Mouse (Mus musculus) liver, postnatal 0 days (tissue): ENCODE results near the gene Isyna1. TPM values are rescaled to one million over a fixed set of nuclear protein-coding genes. Genes with fewer than 3 reads are reported as not detected.

Experiments used
- ATAC-seq: fragments of 200-750 bp; cut with Nextera tagmentation; 2 replicates; pipeline ENCODE4 v1.8.0; 2017; ENCODE audit warnings: mild to moderate bottlenecking, moderate library complexity
- DNase-seq: peaks from one replicate; pipeline ENCODE4 v3.0.0-alpha.2; 2016
- H3K27ac ChIP-seq: fragments of 300-500 bp; sonication (generic); 2 replicates; pipeline ENCODE4 v1.5.1; 2014; ENCODE audit warnings: antibody characterized with exemption, moderate library complexity, mild to moderate bottlenecking, low read depth
- H3K27me3 ChIP-seq: fragments of 300-500 bp; sonication (generic); 2 replicates; pipeline ENCODE4 v1.6.1; 2014; ENCODE audit warnings: low read length, control low read depth, mixed read lengths; ENCODE audit not compliant: insufficient read depth
- H3K36me3 ChIP-seq: fragments of 300-500 bp; sonication (generic); replicated peaks from 2 replicates; pipeline ENCODE4 v1.6.1; 2014; ENCODE audit warnings: mild to moderate bottlenecking, control low read depth, low read length, moderate library complexity, mixed read lengths; ENCODE audit not compliant: insufficient read depth
- H3K4me1 ChIP-seq: fragments of 300-500 bp; sonication (generic); 2 replicates; pipeline ENCODE4 v1.6.1; 2014; ENCODE audit warnings: antibody characterized with exemption, mild to moderate bottlenecking, control low read depth; ENCODE audit not compliant: insufficient read depth
- H3K4me2 ChIP-seq: fragments of 300-500 bp; sonication (generic); 2 replicates; pipeline ENCODE4 v1.6.1; 2014; ENCODE audit warnings: low read depth, mild to moderate bottlenecking, low read length, moderate library complexity, mixed read lengths
- H3K4me3 ChIP-seq: fragments of 300-500 bp; sonication (generic); 2 replicates; pipeline ENCODE4 v1.5.1; 2014; ENCODE audit warnings: low read depth, low read length
- H3K9ac ChIP-seq: fragments of 300-500 bp; sonication (generic); replicated peaks from 2 replicates; pipeline ENCODE4 v1.6.1; 2014; ENCODE audit warnings: mild to moderate bottlenecking, moderate library complexity
- H3K9me3 ChIP-seq: fragments of 300-500 bp; sonication (generic); 2 replicates; pipeline ENCODE4 v1.6.1; 2016; ENCODE audit warnings: mild to moderate bottlenecking, control low read depth, low read length, mixed read lengths
- CTCF ChIP-seq: sonication (generic); IDR thresholded peaks from 2 replicates; pipeline ENCODE4 v1.5.1; 2016; ENCODE audit warnings: antibody characterized with exemption, low read depth
- EP300 ChIP-seq: IDR thresholded peaks from 2 replicates; pipeline ENCODE4 v1.6.1; 2016; ENCODE audit warnings: antibody characterized with exemption, low read depth, mild to moderate bottlenecking
- WGBS: fragments of 180-500 bp; shearing (Covaris S2); extraction: QIAGEN DNeasy Blood & Tissue Kit; methylation state at CpG from one replicate; pipeline ENCODE4 v1.1.7; 2014; ENCODE audit not compliant: insufficient replicate concordance; 5-methylcytosine and 5-hydroxymethylcytosine counted together
- polyA plus RNA-seq: library from polyadenylated mRNA; unstranded; fragments of >200 nt; fragmentation: Nextera tagmentation; extraction: Ambion mirVana; gene quantifications from 2 replicates; pipeline ENCODE4 v1.2.1, GENCODE M21; 2015

The Isyna1 gene
- polyA plus RNA-seq, 1 experiment from 2014 or later: 21.6 TPM

GRCm38 (mm10) chr8:70570360-70570759, 23.8 kb upstream of the Isyna1 start:
- Histone ChIP-seq H3K27ac (peak overlapping the region; percentile 55; the same call in 1 of the 2 replicates), H3K9me3 (no peaks in the 10 kb centered on the region), H3K9ac (peak overlapping the region; percentile 21; the same call in 1 of the 2 replicates), H3K36me3 (peaks cover 9% of the 10 kb centered on the region; the same call in 1 of the 2 replicates), H3K27me3 (no peaks in the 10 kb centered on the region), H3K4me2 (no peak overlapping the region), H3K4me3 (no peak overlapping the region), H3K4me1 (peaks cover 23% of the 10 kb centered on the region)
- DNase-seq (no peak), ATAC-seq (peak; percentile 38; the same call in 1 of the 2 replicates)
- no peak for TF ChIP-seq CTCF
- no peak for TF ChIP-seq EP300

GRCm38 (mm10) chr8:70570990-70571389, 23.2 kb upstream of the Isyna1 start:
- ATAC-seq: no peak
- H3K27me3 ChIP-seq: no peaks in the 10 kb centered on the region
- peaks cover 18% of the 10 kb centered on the region for H3K4me1 ChIP-seq
- H3K9me3 ChIP-seq: no peaks in the 10 kb centered on the region
- H3K9ac ChIP-seq: no peak overlapping the region
- DNase-seq: no peak
- H3K4me3 ChIP-seq: no peak overlapping the region
- peaks cover 9% of the 10 kb centered on the region; the same call in 1 of the 2 replicates for H3K36me3 ChIP-seq
- WGBS: 79% methylated on average over 6 of the region's 6 CpGs
- H3K4me2 ChIP-seq: no peak overlapping the region
- H3K27ac ChIP-seq: no peak overlapping the region
- TF ChIP-seq CTCF (no peak), EP300 (no peak)

GRCm38 (mm10) chr8:70574302-70574701, 19.9 kb upstream of the Isyna1 start:
- TF ChIP-seq EP300 (no peak), CTCF (no peak)
- Histone ChIP-seq H3K4me2 (no peak overlapping the region), H3K4me3 (no peak overlapping the region), H3K36me3 (peaks cover 21% of the 10 kb centered on the region), H3K27me3 (no peaks in the 10 kb centered on the region), H3K27ac (no peak overlapping the region), H3K9ac (no peak overlapping the region), H3K9me3 (no peaks in the 10 kb centered on the region), H3K4me1 (peaks cover 18% of the 10 kb centered on the region)
- DNase-seq (no peak), ATAC-seq (no peak)

GRCm38 (mm10) chr8:70574915-70575314, 19.3 kb upstream of the Isyna1 start:
- TF ChIP-seq CTCF: no peak
- no peak for TF ChIP-seq EP300

GRCm38 (mm10) chr8:70577207-70577606, 17.0 kb upstream of the Isyna1 start:
- H3K4me2 ChIP-seq: no peak overlapping the region
- ATAC-seq (no peak; the same call in 1 of the 2 replicates), DNase-seq (no peak)
- no peaks in the 10 kb centered on the region for H3K9me3 ChIP-seq
- H3K4me3 ChIP-seq: no peak overlapping the region
- no peak overlapping the region for H3K9ac ChIP-seq
- no peaks in the 10 kb centered on the region for H3K27me3 ChIP-seq
- 90% methylated on average over 3 of the region's 3 CpGs for WGBS
- peaks cover 43% of the 10 kb centered on the region for H3K36me3 ChIP-seq
- TF ChIP-seq EP300: no peak
- TF ChIP-seq CTCF: no peak
- peaks cover 9% of the 10 kb centered on the region for H3K4me1 ChIP-seq
- H3K27ac ChIP-seq: no peak overlapping the region

More at GRCm38 (mm10) chr8:70574915-70575314, 19.3 kb upstream of the Isyna1 start:
- H3K27me3 ChIP-seq: no peaks in the 10 kb centered on the region
- peaks cover 14% of the 10 kb centered on the region for H3K4me1 ChIP-seq
- DNase-seq: no peak
- no peak overlapping the region for H3K27ac ChIP-seq
- no peak overlapping the region for H3K4me2 ChIP-seq
- ATAC-seq: no peak
- peaks cover 23% of the 10 kb centered on the region for H3K36me3 ChIP-seq
- H3K4me3 ChIP-seq: no peak overlapping the region
- 58% methylated on average over 4 of the region's 4 CpGs for WGBS
- H3K9ac ChIP-seq: no peak overlapping the region
- no peaks in the 10 kb centered on the region for H3K9me3 ChIP-seq

GRCm38 (mm10) chr8:70583476-70584387, 10.4 kb upstream of the Isyna1 start:
- peaks cover 61% of the 10 kb centered on the region for H3K36me3 ChIP-seq
- H3K9me3 ChIP-seq: no peaks in the 10 kb centered on the region
- H3K4me2 ChIP-seq: no peak overlapping the region
- 87% methylated on average over 18 of the region's 18 CpGs for WGBS
- H3K4me3 ChIP-seq: no peak overlapping the region
- H3K27ac ChIP-seq: no peak overlapping the region
- TF ChIP-seq CTCF (no peak), EP300 (no peak)
- ATAC-seq (no peak), DNase-seq (no peak)
- H3K27me3 ChIP-seq: no peaks in the 10 kb centered on the region
- no peak overlapping the region for H3K9ac ChIP-seq
- H3K4me1 ChIP-seq: no peaks in the 10 kb centered on the region
